Mouse (Mus musculus) C3H10T1/2 (cell line): ENCODE measurements around the gene Pbx3. TPM values are rescaled to one million over a fixed set of nuclear protein-coding genes. Genes with fewer than 3 reads are reported as not detected.

Experiments used
- polyA plus RNA-seq, 2 experiments: library from polyadenylated mRNA; unstranded; fragments of >200 nt; fragmentation: generic; extraction: Trizol; gene quantifications; one replicate each; pipeline ENCODE4 v1.2.1; 2012; ENCODE audit warnings: missing spikeins in 2 of 2

Gene Pbx3
- polyA plus RNA-seq, result 1 to 10 TPM; 1.2 to 6.1 TPM

GRCm38 (mm10) chr2:34372305-34373301 lies at the start of gene Pbx3:
Gene Pbx3 (minus strand): TSS chr2:34373142.

DNA sequence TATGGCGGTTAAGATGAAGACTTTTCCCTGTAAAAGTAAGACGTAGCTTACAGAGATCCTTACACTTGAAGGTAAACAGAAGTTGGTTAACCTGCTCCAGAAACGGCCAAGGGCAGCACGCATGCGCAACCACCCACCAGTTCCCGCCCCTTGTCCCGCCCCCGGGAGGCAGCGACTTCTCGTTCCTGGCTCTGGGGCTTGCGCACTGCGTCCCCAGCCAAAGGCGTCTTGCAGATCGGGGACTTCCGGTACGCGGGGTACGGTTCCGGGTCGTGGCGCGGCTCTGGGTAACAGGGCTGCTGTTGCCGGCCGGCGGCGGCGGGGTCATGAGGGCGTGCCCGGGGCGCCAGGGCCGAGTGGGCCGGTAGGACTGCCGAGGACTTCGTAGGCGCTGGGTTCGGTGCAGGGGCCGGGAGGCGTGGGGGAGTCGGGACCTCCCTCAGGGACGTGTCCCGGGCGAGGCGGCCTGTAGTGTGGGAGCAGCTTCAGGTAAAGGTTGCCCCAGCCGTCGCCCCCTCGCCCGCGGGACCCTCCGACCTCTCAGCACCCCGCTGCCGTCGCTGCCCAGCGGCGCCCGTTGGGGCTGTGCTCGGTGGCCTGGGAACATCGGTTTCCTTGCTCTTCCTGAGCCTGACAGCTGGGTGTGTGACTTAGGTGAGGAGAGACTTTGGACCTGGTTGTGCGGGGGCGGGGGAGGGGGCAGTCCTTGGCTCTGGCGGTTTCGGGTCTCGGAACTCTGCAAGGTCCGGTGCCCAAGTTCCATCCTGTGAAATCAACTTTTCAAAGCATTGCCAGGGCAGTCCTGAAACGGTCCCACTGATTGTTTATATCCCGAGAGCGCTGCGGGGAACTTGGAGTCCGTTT lies 33.9 kb upstream of the Pbx3 start, which contains the start of gene Mapkap1:
TSS of gene Mapkap1 (plus strand) at position 171 of the 864 bp plus-strand sequence.

Other genes starting within 250 kb of the Pbx3 start
- gene Mapkap1, start 33.6 kb upstream of the Pbx3 start, polyA plus RNA-seq, result 10 to 100 TPM in 1 of 2 experiments, 1 to 10 TPM in 1; 8.2 to 31.5 TPM